Mouse (Mus musculus): ENCODE results near the gene P4hb. TPM values are rescaled to one million over a fixed set of nuclear protein-coding genes. Genes with fewer than 3 reads are reported as not detected.

The P4hb gene
- polyA plus RNA-seq, 1 experiment from 2014 or later, result 800 TPM

DNA sequence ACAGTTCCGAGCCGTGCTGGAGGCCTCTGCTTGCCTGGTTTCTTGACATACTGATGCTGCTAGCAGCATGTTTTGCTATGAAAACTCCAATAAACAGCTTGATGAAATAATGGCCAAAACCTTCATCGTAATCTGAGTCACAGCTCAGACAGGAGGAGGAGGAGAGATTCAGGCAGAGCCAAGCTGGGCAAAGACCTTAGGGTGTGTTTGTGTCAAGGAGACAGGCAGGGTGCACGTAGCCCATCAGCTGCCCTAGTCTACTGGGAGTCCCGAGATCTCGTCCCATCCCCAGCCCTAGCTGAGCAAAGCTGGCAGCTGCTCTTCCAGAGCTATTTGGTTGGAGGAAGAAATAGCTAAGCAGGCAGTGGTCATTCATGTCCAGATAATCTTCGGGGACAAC is 32.6 kb upstream of the P4hb start:
- ATAC-seq (replicated peaks; ENCODE audit: low FRiP score, low TSS enrichment, low read depth), result no peak
- Histone ChIP-seq H3K9me3 (ENCODE audit: control insufficient read depth, low read length) (no peaks in the 10 kb centered on the region), H3K36me3 (ENCODE audit: control insufficient read depth, insufficient read depth, low read length) (peaks cover 56% of the 10 kb centered on the region), H3K4me3 (ENCODE audit: low read depth, low read length) (no peak overlapping the region), H3K9ac (ENCODE audit: low read length) (no peak overlapping the region), H3K4me2 (ENCODE audit: low read length) (no peak overlapping the region), H3K4me1 (replicated peaks; ENCODE audit: control insufficient read depth, insufficient read depth, low read length) (peaks cover 18% of the 10 kb centered on the region), H3K27me3 (replicated peaks; ENCODE audit: control insufficient read depth, insufficient read depth, low read length) (no peaks in the 10 kb centered on the region), H3K27ac (ENCODE audit: low read depth) (no peak overlapping the region)
- DNase-seq (ENCODE audit: low spot score), result no peak
- WGBS, result 92% methylated on average over 7 of the region's 7 CpGs

- H3K4me3 ChIP-seq (ENCODE audit: low read depth, low read length), result no peak overlapping the region
- DNase-seq (ENCODE audit: low spot score) (no peak), ATAC-seq (replicated peaks; ENCODE audit: low FRiP score, low TSS enrichment, low read depth) (no peak)
- peaks cover 19% of the 10 kb centered on the region for H3K4me1 ChIP-seq (replicated peaks; ENCODE audit: control insufficient read depth, insufficient read depth, low read length)
- 66% methylated on average over 2 of the region's 2 CpGs for WGBS
- no peak overlapping the region for H3K27ac ChIP-seq (ENCODE audit: low read depth)
- no peaks in the 10 kb centered on the region for H3K9me3 ChIP-seq (ENCODE audit: control insufficient read depth, low read length)
- H3K36me3 ChIP-seq (ENCODE audit: control insufficient read depth, insufficient read depth, low read length), result peaks cover 58% of the 10 kb centered on the region
- H3K9ac ChIP-seq (ENCODE audit: low read length), result no peak overlapping the region
- no peaks in the 10 kb centered on the region for H3K27me3 ChIP-seq (replicated peaks; ENCODE audit: control insufficient read depth, insufficient read depth, low read length)
- H3K4me2 ChIP-seq (ENCODE audit: low read length), result no peak overlapping the region
These were observed 30.5 kb upstream of the P4hb start for GRCm38 (mm10) chr11:120603545-120603944.

DNA sequence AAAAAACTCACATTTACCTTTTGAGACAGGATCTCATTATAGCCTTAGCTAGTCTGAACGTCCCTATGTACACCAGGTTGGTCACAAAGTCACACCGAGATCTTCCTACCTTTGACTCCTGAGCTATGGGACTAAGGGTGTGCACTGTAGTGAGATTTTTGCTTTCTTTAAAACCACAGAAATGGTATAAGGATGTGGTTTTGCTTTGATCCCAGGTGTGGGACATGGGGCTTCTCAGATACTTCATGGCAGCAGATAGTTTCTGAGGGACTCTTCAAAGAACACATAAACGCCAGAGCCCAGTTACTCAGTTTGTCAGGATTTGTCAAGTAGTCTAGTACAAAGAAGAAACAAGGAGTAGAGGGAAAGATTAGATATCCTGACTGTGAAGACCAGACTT is 27.7 kb upstream of the P4hb start:
- 92% methylated on average over 3 of the region's 3 CpGs for WGBS
- H3K36me3 ChIP-seq (ENCODE audit: control insufficient read depth, insufficient read depth, low read length), result peaks cover 66% of the 10 kb centered on the region
- no peak for ATAC-seq (replicated peaks; ENCODE audit: low FRiP score, low TSS enrichment, low read depth)

DNA sequence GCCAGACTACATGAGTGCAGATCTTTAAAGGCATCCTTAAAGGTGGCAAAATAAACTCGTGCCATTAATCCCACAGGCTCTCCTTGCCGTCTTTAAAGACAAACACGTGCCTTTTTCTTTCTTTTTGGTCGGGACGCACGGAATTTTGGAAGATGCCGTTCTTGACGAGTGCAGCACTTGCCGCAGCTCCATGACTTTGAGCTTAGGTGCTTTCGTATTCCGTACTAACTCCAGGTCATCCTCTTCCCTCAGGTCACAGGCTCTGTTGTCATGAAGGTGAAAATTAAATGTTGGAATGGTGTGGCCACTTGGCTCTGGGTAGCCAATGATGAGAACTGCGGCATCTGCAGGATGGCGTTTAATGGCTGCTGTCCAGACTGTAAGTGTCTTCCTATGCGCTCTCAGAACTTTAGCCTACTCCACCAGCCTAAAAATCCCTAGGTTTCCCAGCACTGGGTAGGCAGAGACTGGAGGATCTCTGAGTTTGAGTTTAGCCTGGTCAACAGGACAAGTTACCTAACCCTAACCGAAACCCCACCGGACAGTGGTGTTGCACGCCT is 26.0 kb upstream of the P4hb start:
- ATAC-seq (replicated peaks; ENCODE audit: low FRiP score, low TSS enrichment, low read depth), result no peak
- 46% methylated on average over 17 of the region's 17 CpGs for WGBS

More for the DNA sequence above, 27.7 kb upstream of the P4hb start:
- Histone ChIP-seq H3K9me3 (ENCODE audit: control insufficient read depth, low read length) (no peaks in the 10 kb centered on the region), H3K27ac (ENCODE audit: low read depth) (no peak overlapping the region), H3K9ac (ENCODE audit: low read length) (no peak overlapping the region), H3K4me2 (ENCODE audit: low read length) (no peak overlapping the region), H3K4me3 (ENCODE audit: low read depth, low read length) (no peak overlapping the region), H3K27me3 (replicated peaks; ENCODE audit: control insufficient read depth, insufficient read depth, low read length) (no peaks in the 10 kb centered on the region), H3K4me1 (replicated peaks; ENCODE audit: control insufficient read depth, insufficient read depth, low read length) (peaks cover 20% of the 10 kb centered on the region)
- DNase-seq (ENCODE audit: low spot score), result no peak

GRCm38 (mm10) chr11:120598283-120598989 is 25.4 kb upstream of the P4hb start, which contains the start of the genes Alyref and Anapc11:
Alyref (minus strand) TSS chr11:120598365.
Anapc11 (plus strand) TSS chr11:120598421.
- under 1% methylated on average over 86 of the region's 88 CpGs for WGBS
- H3K9me3 ChIP-seq (ENCODE audit: control insufficient read depth, low read length), result no peaks in the 10 kb centered on the region
- H3K36me3 ChIP-seq (ENCODE audit: control insufficient read depth, insufficient read depth, low read length), result peaks cover 65% of the 10 kb centered on the region
- peak within 1 kb of the TSS; percentile 96 for H3K9ac ChIP-seq (ENCODE audit: low read length)
- H3K27ac ChIP-seq (ENCODE audit: low read depth), result peak within 1 kb of the TSS; percentile 81
- H3K4me1 ChIP-seq (replicated peaks; ENCODE audit: control insufficient read depth, insufficient read depth, low read length), result peaks cover 20% of the 10 kb centered on the region
- DNase-seq (ENCODE audit: low spot score) (peak; percentile 93), ATAC-seq (replicated peaks; ENCODE audit: low FRiP score, low TSS enrichment, low read depth) (peak; percentile 97)
- H3K4me2 ChIP-seq (ENCODE audit: low read length), result peak within 1 kb of the TSS; percentile 88
- H3K27me3 ChIP-seq (replicated peaks; ENCODE audit: control insufficient read depth, insufficient read depth, low read length), result no peaks in the 10 kb centered on the region
- peak within 1 kb of the TSS; percentile 98 for H3K4me3 ChIP-seq (ENCODE audit: low read depth, low read length)

More for the DNA sequence above, 26.0 kb upstream of the P4hb start:
- DNase-seq (ENCODE audit: low spot score), result peak; percentile 63
- H3K27ac ChIP-seq (ENCODE audit: low read depth), result peak overlapping the region; percentile 81
- no peaks in the 10 kb centered on the region for H3K27me3 ChIP-seq (replicated peaks; ENCODE audit: control insufficient read depth, insufficient read depth, low read length)
- H3K36me3 ChIP-seq (ENCODE audit: control insufficient read depth, insufficient read depth, low read length), result peaks cover 64% of the 10 kb centered on the region
- H3K4me2 ChIP-seq (ENCODE audit: low read length), result peak overlapping the region; percentile 88
- no peaks in the 10 kb centered on the region for H3K9me3 ChIP-seq (ENCODE audit: control insufficient read depth, low read length)
- H3K4me3 ChIP-seq (ENCODE audit: low read depth, low read length), result peak overlapping the region; percentile 98
- H3K4me1 ChIP-seq (replicated peaks; ENCODE audit: control insufficient read depth, insufficient read depth, low read length), result peaks cover 20% of the 10 kb centered on the region
- H3K9ac ChIP-seq (ENCODE audit: low read length), result peak overlapping the region; percentile 63

DNA sequence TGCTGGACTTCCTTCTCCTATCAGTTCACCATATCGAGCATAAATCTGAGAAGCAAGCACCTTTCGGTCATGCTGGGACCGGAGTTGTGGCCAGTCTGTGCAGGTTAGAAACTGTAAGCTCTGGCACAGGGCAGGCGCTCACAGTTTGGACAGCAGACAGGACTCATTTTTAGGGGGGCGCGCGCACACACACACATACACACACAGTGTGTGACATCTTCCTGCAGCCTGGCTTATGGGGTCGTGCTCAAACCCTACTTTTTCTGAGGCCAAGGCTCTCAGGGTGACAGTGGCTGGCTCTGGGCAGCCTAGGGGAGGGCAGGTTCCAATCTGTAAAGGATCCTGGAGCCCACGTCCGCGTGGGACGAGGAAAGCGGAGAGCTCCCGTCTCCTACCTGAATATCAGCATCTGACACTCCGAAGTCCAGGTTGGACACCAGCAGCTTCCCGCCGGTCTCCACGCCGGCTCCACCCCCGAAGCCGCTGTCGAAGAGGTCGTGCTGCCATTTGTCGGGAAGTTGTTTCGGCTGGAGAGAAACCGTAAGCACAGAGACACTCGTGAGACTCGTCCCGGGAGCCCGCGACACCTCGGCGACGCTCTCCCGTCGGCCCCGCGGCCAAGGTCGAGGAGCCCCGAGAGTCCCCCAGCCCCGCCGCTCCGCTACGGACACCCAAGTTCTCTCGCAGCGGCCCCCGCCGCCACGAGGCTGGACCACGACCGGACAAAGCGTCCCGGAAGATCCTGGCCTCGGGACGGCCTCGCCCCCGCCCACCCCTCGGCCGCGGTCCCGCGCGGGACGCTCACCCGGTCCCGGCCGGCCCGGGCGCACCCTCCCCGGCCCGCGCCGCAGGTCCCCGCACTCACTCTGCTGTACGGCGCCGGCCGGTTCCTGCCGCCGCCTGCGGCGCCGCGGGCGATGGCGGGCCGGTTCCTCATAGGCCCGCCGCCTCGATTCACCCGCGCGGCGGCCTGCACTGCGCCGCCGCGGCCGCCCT is 24.5 kb upstream of the P4hb start:
- peaks cover 65% of the 10 kb centered on the region for H3K36me3 ChIP-seq (ENCODE audit: control insufficient read depth, insufficient read depth, low read length)
- peak; percentile 72 for DNase-seq (ENCODE audit: low spot score)
- peak; percentile 38; the same call in 1 of the 2 replicates for ATAC-seq (replicated peaks; ENCODE audit: low FRiP score, low TSS enrichment, low read depth)

GRCm38 (mm10) chr11:120588531-120588930 is 15.5 kb upstream of the P4hb start:
- DNase-seq (ENCODE audit: low spot score) (no peak), ATAC-seq (replicated peaks; ENCODE audit: low FRiP score, low TSS enrichment, low read depth) (no peak)
- Histone ChIP-seq H3K27me3 (replicated peaks; ENCODE audit: control insufficient read depth, insufficient read depth, low read length) (no peaks in the 10 kb centered on the region), H3K4me2 (ENCODE audit: low read length) (no peak overlapping the region), H3K9me3 (ENCODE audit: control insufficient read depth, low read length) (peaks cover 4% of the 10 kb centered on the region; the same call in 1 of the 2 replicates), H3K27ac (ENCODE audit: low read depth) (no peak overlapping the region), H3K9ac (ENCODE audit: low read length) (no peak overlapping the region), H3K36me3 (ENCODE audit: control insufficient read depth, insufficient read depth, low read length) (peaks cover 88% of the 10 kb centered on the region), H3K4me3 (ENCODE audit: low read depth, low read length) (no peak overlapping the region), H3K4me1 (replicated peaks; ENCODE audit: control insufficient read depth, insufficient read depth, low read length) (no peaks in the 10 kb centered on the region)
- WGBS, result 91% methylated on average over 6 of the region's 6 CpGs

More for the DNA sequence above, 24.5 kb upstream of the P4hb start:
- Histone ChIP-seq H3K9me3 (ENCODE audit: control insufficient read depth, low read length) (no peaks in the 10 kb centered on the region), H3K9ac (ENCODE audit: low read length) (peak overlapping the region; percentile 96), H3K4me2 (ENCODE audit: low read length) (peak overlapping the region; percentile 88), H3K27me3 (replicated peaks; ENCODE audit: control insufficient read depth, insufficient read depth, low read length) (no peaks in the 10 kb centered on the region), H3K27ac (ENCODE audit: low read depth) (peak overlapping the region; percentile 81), H3K4me3 (ENCODE audit: low read depth, low read length) (peak overlapping the region; percentile 98), H3K4me1 (replicated peaks; ENCODE audit: control insufficient read depth, insufficient read depth, low read length) (peaks cover 20% of the 10 kb centered on the region)
- WGBS, result 5% methylated on average over 74 of the region's 99 CpGs

GRCm38 (mm10) chr11:120583937-120584336 is 10.9 kb upstream of the P4hb start:
- DNase-seq (ENCODE audit: low spot score) (no peak), ATAC-seq (replicated peaks; ENCODE audit: low FRiP score, low TSS enrichment, low read depth) (no peak)
- peaks cover 55% of the 10 kb centered on the region for H3K36me3 ChIP-seq (ENCODE audit: control insufficient read depth, insufficient read depth, low read length)
- H3K4me1 ChIP-seq (replicated peaks; ENCODE audit: control insufficient read depth, insufficient read depth, low read length), result peaks cover 19% of the 10 kb centered on the region
- no peak overlapping the region for H3K4me3 ChIP-seq (ENCODE audit: low read depth, low read length)
- 97% methylated on average over 1 of the region's 1 CpGs for WGBS
- H3K27ac ChIP-seq (ENCODE audit: low read depth), result no peak overlapping the region
- H3K27me3 ChIP-seq (replicated peaks; ENCODE audit: control insufficient read depth, insufficient read depth, low read length), result no peaks in the 10 kb centered on the region
- H3K9ac ChIP-seq (ENCODE audit: low read length), result no peak overlapping the region
- peaks cover 4% of the 10 kb centered on the region; the same call in 1 of the 2 replicates for H3K9me3 ChIP-seq (ENCODE audit: control insufficient read depth, low read length)
- H3K4me2 ChIP-seq (ENCODE audit: low read length), result no peak overlapping the region

Measured in intestine, embryonic 14.5 days (tissue).